Mouse (Mus musculus) midbrain, embryonic 15.5 days (tissue): ENCODE measurements around the gene Il1rl1. TPM values are rescaled to one million over a fixed set of nuclear protein-coding genes. Genes with fewer than 3 reads are reported as not detected.

Source experiments
- ATAC-seq: fragments of 200-750 bp; cut with Nextera tagmentation; replicated peaks from 2 replicates; pipeline ENCODE4 v1.8.0; 2017; ENCODE audit warnings: moderate TSS enrichment
- H3K27ac ChIP-seq: fragments of 300-500 bp; sonication (generic); 2 replicates; pipeline ENCODE4 v1.5.1; 2015; ENCODE audit warnings: mild to moderate bottlenecking, inconsistent platforms
- H3K27me3 ChIP-seq: fragments of 300-500 bp; sonication (generic); replicated peaks from 2 replicates; pipeline ENCODE4 v1.6.1; 2015; ENCODE audit warnings: inconsistent platforms
- H3K36me3 ChIP-seq: fragments of 300-500 bp; sonication (generic); replicated peaks from 2 replicates; pipeline ENCODE4 v1.6.1; 2015; ENCODE audit warnings: inconsistent platforms
- H3K4me1 ChIP-seq: fragments of 300-500 bp; sonication (generic); 2 replicates; pipeline ENCODE4 v1.6.1; 2015; ENCODE audit warnings: inconsistent platforms
- H3K4me2 ChIP-seq: fragments of 300-500 bp; sonication (generic); 2 replicates; pipeline ENCODE4 v1.6.1; 2015; ENCODE audit warnings: inconsistent platforms, mild to moderate bottlenecking, moderate library complexity
- H3K4me3 ChIP-seq: fragments of 300-500 bp; sonication (generic); 2 replicates; pipeline ENCODE4 v1.5.1; 2015; ENCODE audit warnings: mild to moderate bottlenecking, inconsistent platforms
- H3K9ac ChIP-seq: fragments of 300-500 bp; sonication (generic); 2 replicates; pipeline ENCODE4 v1.6.1; 2015; ENCODE audit warnings: mild to moderate bottlenecking, inconsistent platforms
- H3K9me3 ChIP-seq: fragments of 300-500 bp; sonication (generic); 2 replicates; pipeline ENCODE4 v1.6.1; 2016; ENCODE audit warnings: inconsistent platforms
- WGBS: fragments of 180-500 bp; shearing (Covaris S2); methylation state at CpG from one replicate; pipeline ENCODE4 v1.1.7; 2015; ENCODE audit warnings: mixed read lengths; 5-methylcytosine and 5-hydroxymethylcytosine counted together
- polyA plus RNA-seq: library from polyadenylated mRNA; unstranded; fragments of >200 nt; fragmentation: Nextera tagmentation; extraction: Ambion mirVana; gene quantifications from 2 replicates; pipeline ENCODE4 v1.2.1, GENCODE M21; 2015

Gene Il1rl1
- 0.04 and 0.06 TPM in 2 replicates for polyA plus RNA-seq

GRCm38 (mm10) chr1:40428910-40429675 is at the start of gene Il1rl1:
Gene Il1rl1 (plus strand): TSS chr1:40429570.
- no peaks in the 10 kb centered on the region for H3K9me3 ChIP-seq
- H3K9ac ChIP-seq, result no peak within 1 kb of the TSS
- WGBS, result 84% methylated on average over 5 of the region's 5 CpGs
- no peak within 1 kb of the TSS for H3K4me2 ChIP-seq
- H3K4me1 ChIP-seq, result no peaks in the 10 kb centered on the region
- no peak for ATAC-seq
- no peak within 1 kb of the TSS for H3K27ac ChIP-seq
- H3K4me3 ChIP-seq, result no peak within 1 kb of the TSS
- H3K27me3 ChIP-seq, result no peaks in the 10 kb centered on the region
- no peaks in the 10 kb centered on the region for H3K36me3 ChIP-seq

GRCm38 (mm10) chr1:40380111-40380510 is 49.3 kb upstream of the Il1rl1 start:
- ATAC-seq, result no peak
- no peak overlapping the region for H3K9ac ChIP-seq
- no peaks in the 10 kb centered on the region for H3K36me3 ChIP-seq
- H3K9me3 ChIP-seq, result no peaks in the 10 kb centered on the region
- no peak overlapping the region for H3K4me2 ChIP-seq
- no peak overlapping the region for H3K4me3 ChIP-seq
- H3K27me3 ChIP-seq, result no peaks in the 10 kb centered on the region
- WGBS, result 58% methylated on average over 6 of the region's 6 CpGs
- H3K27ac ChIP-seq, result no peak overlapping the region
- no peaks in the 10 kb centered on the region for H3K4me1 ChIP-seq

- no peak overlapping the region for H3K4me2 ChIP-seq
- no peak for ATAC-seq
- 83% methylated on average over 11 of the region's 11 CpGs for WGBS
- no peak overlapping the region for H3K9ac ChIP-seq
- H3K4me3 ChIP-seq, result no peak overlapping the region
- no peak overlapping the region for H3K27ac ChIP-seq
- H3K27me3 ChIP-seq, result no peaks in the 10 kb centered on the region
- no peaks in the 10 kb centered on the region for H3K36me3 ChIP-seq
- no peaks in the 10 kb centered on the region for H3K4me1 ChIP-seq
- H3K9me3 ChIP-seq, result no peaks in the 10 kb centered on the region
Measured at GRCm38 (mm10) chr1:40380990-40381389, 48.4 kb upstream of the Il1rl1 start.

- Histone ChIP-seq H3K9me3 (no peaks in the 10 kb centered on the region), H3K4me2 (no peak overlapping the region), H3K9ac (no peak overlapping the region), H3K4me1 (no peaks in the 10 kb centered on the region), H3K27me3 (no peaks in the 10 kb centered on the region), H3K36me3 (no peaks in the 10 kb centered on the region), H3K27ac (no peak overlapping the region), H3K4me3 (no peak overlapping the region)
- 94% methylated on average over 5 of the region's 5 CpGs for WGBS
- no peak for ATAC-seq
Measured at GRCm38 (mm10) chr1:40382841-40383240, 46.5 kb upstream of the Il1rl1 start.

GRCm38 (mm10) chr1:40384931-40385545 is 44.3 kb upstream of the Il1rl1 start:
- Histone ChIP-seq H3K9me3 (no peaks in the 10 kb centered on the region), H3K27ac (no peak overlapping the region), H3K9ac (no peak overlapping the region), H3K27me3 (no peaks in the 10 kb centered on the region), H3K4me3 (no peak overlapping the region), H3K36me3 (no peaks in the 10 kb centered on the region), H3K4me1 (no peaks in the 10 kb centered on the region), H3K4me2 (no peak overlapping the region)
- no peak for ATAC-seq
- 94% methylated on average over 8 of the region's 8 CpGs for WGBS

GRCm38 (mm10) chr1:40391374-40391773 is 38.0 kb upstream of the Il1rl1 start:
- H3K4me1 ChIP-seq, result no peaks in the 10 kb centered on the region

GRCm38 (mm10) chr1:40392535-40392934 is 36.8 kb upstream of the Il1rl1 start:
- H3K36me3 ChIP-seq, result no peaks in the 10 kb centered on the region
- H3K9me3 ChIP-seq, result no peaks in the 10 kb centered on the region
- WGBS, result 85% methylated on average over 6 of the region's 6 CpGs
- no peak overlapping the region for H3K4me3 ChIP-seq
- no peaks in the 10 kb centered on the region for H3K4me1 ChIP-seq
- no peak overlapping the region for H3K27ac ChIP-seq
- no peak for ATAC-seq
- H3K4me2 ChIP-seq, result no peak overlapping the region
- H3K9ac ChIP-seq, result no peak overlapping the region
- no peaks in the 10 kb centered on the region for H3K27me3 ChIP-seq

More at GRCm38 (mm10) chr1:40391374-40391773, 38.0 kb upstream of the Il1rl1 start:
- ATAC-seq, result no peak
- Histone ChIP-seq H3K4me3 (no peak overlapping the region), H3K27me3 (no peaks in the 10 kb centered on the region), H3K9me3 (no peaks in the 10 kb centered on the region), H3K27ac (no peak overlapping the region), H3K36me3 (no peaks in the 10 kb centered on the region), H3K4me2 (no peak overlapping the region), H3K9ac (no peak overlapping the region)
- WGBS, result 83% methylated on average over 3 of the region's 3 CpGs

- Histone ChIP-seq H3K4me1 (no peaks in the 10 kb centered on the region), H3K27me3 (no peaks in the 10 kb centered on the region), H3K36me3 (no peaks in the 10 kb centered on the region), H3K9ac (no peak overlapping the region), H3K27ac (no peak overlapping the region), H3K4me3 (no peak overlapping the region), H3K9me3 (no peaks in the 10 kb centered on the region), H3K4me2 (no peak overlapping the region)
- no peak for ATAC-seq
- WGBS, result 89% methylated on average over 7 of the region's 7 CpGs
Measured at GRCm38 (mm10) chr1:40393214-40393613, 36.2 kb upstream of the Il1rl1 start.

GRCm38 (mm10) chr1:40399639-40400038 is 29.7 kb upstream of the Il1rl1 start:
- WGBS, result 98% methylated on average over 6 of the region's 6 CpGs
- ATAC-seq, result no peak
- Histone ChIP-seq H3K4me1 (no peaks in the 10 kb centered on the region), H3K9ac (no peak overlapping the region), H3K27ac (no peak overlapping the region), H3K27me3 (no peaks in the 10 kb centered on the region), H3K4me3 (no peak overlapping the region), H3K4me2 (no peak overlapping the region), H3K9me3 (no peaks in the 10 kb centered on the region), H3K36me3 (no peaks in the 10 kb centered on the region)

- H3K9me3 ChIP-seq, result no peaks in the 10 kb centered on the region
- no peaks in the 10 kb centered on the region for H3K36me3 ChIP-seq
- no peak overlapping the region for H3K4me3 ChIP-seq
- no peak overlapping the region for H3K4me2 ChIP-seq
- WGBS, result 84% methylated on average over 7 of the region's 7 CpGs
- H3K4me1 ChIP-seq, result no peaks in the 10 kb centered on the region
- H3K9ac ChIP-seq, result no peak overlapping the region
- H3K27me3 ChIP-seq, result no peaks in the 10 kb centered on the region
- H3K27ac ChIP-seq, result no peak overlapping the region
- no peak for ATAC-seq
Measured at GRCm38 (mm10) chr1:40404682-40405081, 24.7 kb upstream of the Il1rl1 start.

- H3K9me3 ChIP-seq, result no peaks in the 10 kb centered on the region
- H3K27ac ChIP-seq, result no peak overlapping the region
- H3K36me3 ChIP-seq, result no peaks in the 10 kb centered on the region
- H3K27me3 ChIP-seq, result no peaks in the 10 kb centered on the region
- H3K9ac ChIP-seq, result no peak overlapping the region
- no peak for ATAC-seq
- H3K4me1 ChIP-seq, result no peaks in the 10 kb centered on the region
- H3K4me3 ChIP-seq, result no peak overlapping the region
- no peak overlapping the region for H3K4me2 ChIP-seq
- WGBS, result 55% methylated on average over 1 of the region's 1 CpGs
Measured at GRCm38 (mm10) chr1:40409882-40410281, 19.5 kb upstream of the Il1rl1 start.

- Histone ChIP-seq H3K9ac (no peak overlapping the region), H3K27me3 (no peaks in the 10 kb centered on the region), H3K27ac (no peak overlapping the region), H3K9me3 (no peaks in the 10 kb centered on the region), H3K36me3 (no peaks in the 10 kb centered on the region), H3K4me3 (no peak overlapping the region), H3K4me1 (no peaks in the 10 kb centered on the region), H3K4me2 (no peak overlapping the region)
- no peak for ATAC-seq
- 97% methylated on average over 1 of the region's 1 CpGs for WGBS
Measured at GRCm38 (mm10) chr1:40413039-40413438, 16.3 kb upstream of the Il1rl1 start.

GRCm38 (mm10) chr1:40414276-40414675 is 15.1 kb upstream of the Il1rl1 start:
- no peak for ATAC-seq
- Histone ChIP-seq H3K27me3 (no peaks in the 10 kb centered on the region), H3K9me3 (no peaks in the 10 kb centered on the region), H3K36me3 (no peaks in the 10 kb centered on the region), H3K4me3 (no peak overlapping the region), H3K9ac (no peak overlapping the region), H3K4me2 (no peak overlapping the region), H3K27ac (no peak overlapping the region), H3K4me1 (no peaks in the 10 kb centered on the region)
- 87% methylated on average over 7 of the region's 7 CpGs for WGBS
